Mouse (Mus musculus) midbrain, embryonic 14.5 days (tissue): Measurements from ENCODE around the gene Zfp784. TPM values are rescaled to one million over a fixed set of nuclear protein-coding genes. Genes with fewer than 3 reads are reported as not detected.

Source experiments
- ATAC-seq: fragments of 200-750 bp; cut with Nextera tagmentation; 2 replicates; pipeline ENCODE4 v1.8.0; 2017; ENCODE audit warnings: moderate number of reproducible peaks, moderate library complexity; ENCODE audit not compliant: low FRiP score, low TSS enrichment
- DNase-seq: peaks from one replicate; pipeline ENCODE4 v3.0.0-alpha.2; 2015
- H3K27ac ChIP-seq: fragments of 300-500 bp; sonication (generic); replicated peaks from 2 replicates; pipeline ENCODE4 v1.5.1; 2014; ENCODE audit warnings: mild to moderate bottlenecking, low read depth, low read length, moderate library complexity
- H3K27me3 ChIP-seq: fragments of 300-500 bp; sonication (generic); 2 replicates; pipeline ENCODE4 v1.6.1; 2014; ENCODE audit warnings: low read length, control low read depth, mixed read lengths; ENCODE audit not compliant: control insufficient read depth, insufficient read depth
- H3K36me3 ChIP-seq: fragments of 300-500 bp; sonication (generic); 2 replicates; pipeline ENCODE4 v1.6.1; 2014; ENCODE audit warnings: low read length, control low read depth; ENCODE audit not compliant: control insufficient read depth, insufficient read depth
- H3K4me1 ChIP-seq: fragments of 300-500 bp; sonication (generic); 2 replicates; pipeline ENCODE4 v1.6.1; 2014; ENCODE audit warnings: mild to moderate bottlenecking, antibody characterized with exemption, low read length, control low read depth; ENCODE audit not compliant: control insufficient read depth, insufficient read depth
- H3K4me2 ChIP-seq: fragments of 300-500 bp; sonication (generic); 2 replicates; pipeline ENCODE4 v1.6.1; 2014; ENCODE audit warnings: mild to moderate bottlenecking, low read length, moderate library complexity
- H3K4me3 ChIP-seq: fragments of 300-500 bp; sonication (generic); replicated peaks from 2 replicates; pipeline ENCODE4 v1.5.1; 2014; ENCODE audit warnings: low read depth, low read length
- H3K9ac ChIP-seq: fragments of 300-500 bp; sonication (generic); replicated peaks from 2 replicates; pipeline ENCODE4 v1.6.1; 2014; ENCODE audit warnings: mild to moderate bottlenecking, low read length, moderate library complexity
- H3K9me3 ChIP-seq: fragments of 300-500 bp; sonication (generic); 2 replicates; pipeline ENCODE4 v1.6.1; 2016; ENCODE audit warnings: low read length, control low read depth, mixed read lengths; ENCODE audit not compliant: control insufficient read depth
- WGBS: fragments of 180-500 bp; shearing (Covaris S2); extraction: QIAGEN DNeasy Blood & Tissue Kit; methylation state at CpG from one replicate; pipeline ENCODE4 v1.1.7; 2014; 5-methylcytosine and 5-hydroxymethylcytosine counted together
- polyA plus RNA-seq: library from polyadenylated mRNA; unstranded; fragments of >200 nt; fragmentation: Nextera tagmentation; extraction: Ambion mirVana; gene quantifications from 2 replicates; pipeline ENCODE4 v1.2.1, GENCODE M21; 2014

Zfp784 gene
- polyA plus RNA-seq, 1 experiment from 2014 or later = 10.8 TPM

- ATAC-seq (peak; percentile 90), DNase-seq (peak; percentile 100)
- Histone ChIP-seq H3K4me2 (peak overlapping the region; percentile 97), H3K9ac (peak overlapping the region; percentile 76), H3K4me1 (peaks cover 33% of the 10 kb centered on the region), H3K36me3 (no peaks in the 10 kb centered on the region), H3K4me3 (peak overlapping the region; percentile 74), H3K9me3 (no peaks in the 10 kb centered on the region), H3K27me3 (peaks cover 14% of the 10 kb centered on the region; the same call in 1 of the 2 replicates), H3K27ac (peak overlapping the region; percentile 98)
- WGBS = under 1% methylated on average over 60 of the region's 60 CpGs
These were observed 22.9 kb upstream of the Zfp784 start for GRCm38 (mm10) chr7:5060944-5061773.

- Histone ChIP-seq H3K9ac (peak overlapping the region; percentile 76), H3K27ac (peak overlapping the region; percentile 98), H3K4me2 (peak overlapping the region; percentile 97), H3K4me1 (peaks cover 33% of the 10 kb centered on the region), H3K9me3 (no peaks in the 10 kb centered on the region), H3K4me3 (peak overlapping the region; percentile 74), H3K27me3 (peaks cover 22% of the 10 kb centered on the region), H3K36me3 (no peaks in the 10 kb centered on the region)
- ATAC-seq = no peak
- peak; percentile 89 for DNase-seq
- WGBS = 4% methylated on average over 27 of the region's 27 CpGs
These were observed 22.0 kb upstream of the Zfp784 start for GRCm38 (mm10) chr7:5060239-5060731.

- Histone ChIP-seq H3K27ac (peak overlapping the region; percentile 98), H3K4me2 (peak overlapping the region; percentile 97; the same call in 1 of the 2 replicates), H3K9me3 (no peaks in the 10 kb centered on the region), H3K9ac (0 out of 2 replicates have a peak overlapping the region, but pooled peaks have one; percentile 76), H3K4me1 (peaks cover 33% of the 10 kb centered on the region), H3K4me3 (no peak overlapping the region), H3K36me3 (no peaks in the 10 kb centered on the region), H3K27me3 (peaks cover 31% of the 10 kb centered on the region)
- DNase-seq (no peak), ATAC-seq (no peak)
- 93% methylated on average over 12 of the region's 12 CpGs for WGBS
These were observed 21.2 kb upstream of the Zfp784 start for GRCm38 (mm10) chr7:5059421-5059820.

DNA sequence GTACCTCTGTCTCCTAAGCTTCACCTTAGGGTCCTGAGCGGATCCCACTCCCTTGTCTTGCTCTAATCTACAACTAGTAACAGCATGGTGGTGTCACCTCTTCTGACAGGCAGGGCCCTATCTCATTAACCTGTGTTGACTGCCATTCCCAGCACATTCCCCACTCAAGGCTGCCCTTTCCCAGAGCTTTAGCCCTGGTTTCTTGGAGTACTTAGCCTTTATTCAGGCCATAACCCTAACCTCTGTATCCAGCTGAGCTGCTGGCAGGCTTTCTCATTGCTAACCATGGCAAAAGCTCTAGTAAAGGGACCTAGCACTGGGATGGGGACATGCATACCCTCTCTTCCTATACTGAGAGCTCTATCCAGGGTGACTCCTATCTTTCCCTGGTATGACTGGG is 20.4 kb upstream of the Zfp784 start:
- Histone ChIP-seq H3K27me3 (peaks cover 39% of the 10 kb centered on the region), H3K27ac (no peak overlapping the region), H3K4me2 (no peak overlapping the region), H3K4me1 (peaks cover 34% of the 10 kb centered on the region), H3K9ac (no peak overlapping the region; the same call in 1 of the 2 replicates), H3K4me3 (no peak overlapping the region), H3K36me3 (no peaks in the 10 kb centered on the region), H3K9me3 (no peaks in the 10 kb centered on the region)
- ATAC-seq (no peak), DNase-seq (no peak)
- WGBS = 97% methylated on average over 1 of the region's 1 CpGs

DNA sequence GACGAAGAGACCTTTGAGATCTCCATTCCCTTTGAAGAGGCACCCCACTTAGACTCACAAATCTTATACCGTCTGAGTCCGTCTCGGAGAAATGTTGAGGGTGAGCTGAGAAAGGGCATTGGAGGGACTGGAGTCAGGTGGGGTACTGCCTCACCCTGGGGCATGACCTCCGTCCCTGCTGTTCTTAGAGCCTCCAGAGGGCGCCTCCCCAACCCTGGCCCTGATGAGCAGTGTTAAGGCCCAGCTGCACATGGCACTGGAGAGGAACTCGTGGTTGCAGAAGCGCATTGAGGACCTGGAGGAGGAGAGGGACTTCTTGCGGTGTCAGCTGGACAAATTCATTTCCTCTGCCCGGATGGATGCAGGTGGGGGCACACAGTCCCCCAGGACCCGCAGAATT is 19.6 kb upstream of the Zfp784 start:
- H3K27ac ChIP-seq = no peak overlapping the region
- DNase-seq = no peak
- peaks cover 35% of the 10 kb centered on the region for H3K4me1 ChIP-seq
- peak overlapping the region; percentile 61 for H3K4me3 ChIP-seq
- no peaks in the 10 kb centered on the region for H3K36me3 ChIP-seq
- H3K9me3 ChIP-seq = no peaks in the 10 kb centered on the region
- 29% methylated on average over 11 of the region's 11 CpGs for WGBS
- peak overlapping the region; percentile 75; the same call in 1 of the 2 replicates for H3K9ac ChIP-seq
- no peak for ATAC-seq
- peaks cover 47% of the 10 kb centered on the region for H3K27me3 ChIP-seq
- H3K4me2 ChIP-seq = peak overlapping the region; percentile 71

DNA sequence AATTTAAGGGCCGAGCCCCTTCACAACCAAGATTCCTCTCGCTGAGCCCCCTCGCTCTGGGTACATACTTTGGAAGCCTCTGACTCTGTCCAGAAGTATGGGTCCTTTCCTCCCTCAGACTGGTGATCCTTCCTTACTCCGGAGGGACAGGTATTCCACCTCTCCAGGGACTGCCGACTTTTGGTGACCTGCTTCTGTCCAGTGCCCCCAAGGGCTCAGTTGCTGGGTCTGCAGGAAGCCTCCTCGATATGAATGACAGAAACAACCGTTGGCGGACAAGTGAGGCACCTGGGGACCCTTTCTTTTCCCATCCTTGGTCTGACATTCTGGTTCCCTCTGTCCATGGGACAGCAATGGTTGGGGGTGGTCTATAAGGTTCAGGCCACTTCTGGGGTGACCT is 19.1 kb upstream of the Zfp784 start:
- H3K27me3 ChIP-seq = peaks cover 51% of the 10 kb centered on the region
- peak overlapping the region; percentile 75 for H3K9ac ChIP-seq
- H3K4me1 ChIP-seq = peaks cover 40% of the 10 kb centered on the region
- 38% methylated on average over 8 of the region's 8 CpGs for WGBS
- peak overlapping the region; percentile 61 for H3K4me3 ChIP-seq
- H3K27ac ChIP-seq = peak overlapping the region; percentile 66
- H3K9me3 ChIP-seq = no peaks in the 10 kb centered on the region
- no peaks in the 10 kb centered on the region for H3K36me3 ChIP-seq
- ATAC-seq (no peak), DNase-seq (no peak)
- H3K4me2 ChIP-seq = peak overlapping the region; percentile 71

DNA sequence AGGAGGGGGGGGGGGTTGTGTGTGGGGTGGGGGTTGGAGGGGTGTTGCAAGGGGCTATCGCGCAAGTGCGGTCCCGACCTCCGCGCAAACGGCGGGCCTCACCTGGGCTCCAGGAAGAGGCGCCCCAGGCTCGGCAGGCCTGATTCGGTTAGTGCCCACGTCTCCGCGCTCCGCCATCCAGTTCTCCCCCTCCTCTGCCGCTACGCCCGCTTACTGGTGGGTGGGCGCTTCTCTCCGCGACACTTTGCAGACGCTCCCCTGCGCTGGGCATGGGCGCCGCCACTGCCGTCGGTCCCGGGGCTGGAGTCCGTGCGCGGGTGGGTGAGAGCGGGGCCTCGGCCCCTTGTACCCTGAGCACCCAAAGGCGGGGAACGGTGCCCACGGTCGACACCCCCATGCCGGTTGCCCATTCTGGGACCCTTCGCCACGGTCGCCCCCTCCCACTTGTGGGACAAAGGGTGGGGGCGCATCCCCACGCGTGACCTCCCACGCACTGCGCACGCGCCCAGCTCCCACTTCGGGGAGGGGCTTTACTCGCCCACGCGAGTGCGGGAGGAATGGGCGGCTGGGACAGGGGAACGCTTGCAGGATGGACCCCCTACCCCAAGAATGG is 18.5 kb upstream of the Zfp784 start:
- peak overlapping the region; percentile 75 for H3K9ac ChIP-seq
- peak overlapping the region; percentile 71 for H3K4me2 ChIP-seq
- peak; percentile 79 for DNase-seq
- H3K9me3 ChIP-seq = no peaks in the 10 kb centered on the region
- peak overlapping the region; percentile 61 for H3K4me3 ChIP-seq
- WGBS = 1% methylated on average over 55 of the region's 55 CpGs
- peak overlapping the region; percentile 66 for H3K27ac ChIP-seq
- peaks cover 51% of the 10 kb centered on the region for H3K27me3 ChIP-seq
- ATAC-seq = no peak
- peaks cover 43% of the 10 kb centered on the region for H3K4me1 ChIP-seq
- H3K36me3 ChIP-seq = no peaks in the 10 kb centered on the region

- DNase-seq = peak; percentile 54
- no peaks in the 10 kb centered on the region for H3K36me3 ChIP-seq
- H3K9me3 ChIP-seq = no peaks in the 10 kb centered on the region
- peaks cover 36% of the 10 kb centered on the region for H3K4me1 ChIP-seq
- H3K4me2 ChIP-seq = peak overlapping the region; percentile 73
- no peak for ATAC-seq
- peak overlapping the region; percentile 92 for H3K9ac ChIP-seq
- peaks cover 51% of the 10 kb centered on the region for H3K27me3 ChIP-seq
- H3K4me3 ChIP-seq = peak overlapping the region; percentile 77
- 6% methylated on average over 32 of the region's 32 CpGs for WGBS
- no peak overlapping the region for H3K27ac ChIP-seq
These were observed 15.4 kb upstream of the Zfp784 start for GRCm38 (mm10) chr7:5053456-5054179.
